Mouse (Mus musculus): Measurements from ENCODE around the gene Rab13. TPM values are rescaled to one million over a fixed set of nuclear protein-coding genes. Genes with fewer than 3 reads are reported as not detected.

Gene Rab13
- polyA plus RNA-seq, 1 experiment from 2014 or later: 21.1 TPM

- Histone ChIP-seq H3K27me3 (ENCODE audit: control insufficient read depth, insufficient read depth, low read length) (no peaks in the 10 kb centered on the region), H3K9me3 (replicated peaks; ENCODE audit: control insufficient read depth, low read length) (no peaks in the 10 kb centered on the region), H3K27ac (ENCODE audit: low read length) (peak overlapping the region; percentile 85), H3K4me3 (ENCODE audit: low read length) (peak overlapping the region; percentile 64), H3K36me3 (ENCODE audit: control insufficient read depth, insufficient read depth) (peaks cover 10% of the 10 kb centered on the region), H3K9ac (ENCODE audit: low read length) (peak overlapping the region; percentile 80), H3K4me2 (ENCODE audit: low read depth, low read length) (peak overlapping the region; percentile 78), H3K4me1 (ENCODE audit: control insufficient read depth, insufficient read depth, low read length) (peaks cover 5% of the 10 kb centered on the region; the same call in 1 of the 2 replicates)
- peak; percentile 86 for ATAC-seq (replicated peaks; ENCODE audit: extremely low read depth, insufficient read depth, low FRiP score)
- WGBS: 0% methylated on average over 15 of the region's 20 CpGs
Measured at GRCm38 (mm10) chr3:90220531-90220951, 7.0 kb downstream of the Rab13 start.

- H3K4me2 ChIP-seq (ENCODE audit: low read depth, low read length): peak overlapping the region; percentile 78
- ATAC-seq (replicated peaks; ENCODE audit: extremely low read depth, insufficient read depth, low FRiP score): no peak
- no peaks in the 10 kb centered on the region for H3K9me3 ChIP-seq (replicated peaks; ENCODE audit: control insufficient read depth, low read length)
- H3K36me3 ChIP-seq (ENCODE audit: control insufficient read depth, insufficient read depth): peaks cover 14% of the 10 kb centered on the region
- H3K9ac ChIP-seq (ENCODE audit: low read length): peak overlapping the region; percentile 80
- H3K4me1 ChIP-seq (ENCODE audit: control insufficient read depth, insufficient read depth, low read length): peaks cover 5% of the 10 kb centered on the region; the same call in 1 of the 2 replicates
- H3K27me3 ChIP-seq (ENCODE audit: control insufficient read depth, insufficient read depth, low read length): no peaks in the 10 kb centered on the region
- H3K4me3 ChIP-seq (ENCODE audit: low read length): peak overlapping the region; percentile 64
- H3K27ac ChIP-seq (ENCODE audit: low read length): no peak overlapping the region; the same call in 1 of the 2 replicates
- WGBS: 15% methylated on average over 5 of the region's 5 CpGs
Measured at GRCm38 (mm10) chr3:90221123-90221522, 7.6 kb downstream of the Rab13 start.

- Histone ChIP-seq H3K27ac (ENCODE audit: low read length) (no peak overlapping the region), H3K4me1 (ENCODE audit: control insufficient read depth, insufficient read depth, low read length) (peaks cover 5% of the 10 kb centered on the region; the same call in 1 of the 2 replicates), H3K9me3 (replicated peaks; ENCODE audit: control insufficient read depth, low read length) (no peaks in the 10 kb centered on the region), H3K4me3 (ENCODE audit: low read length) (no peak overlapping the region), H3K36me3 (ENCODE audit: control insufficient read depth, insufficient read depth) (peaks cover 14% of the 10 kb centered on the region), H3K4me2 (ENCODE audit: low read depth, low read length) (no peak overlapping the region), H3K27me3 (ENCODE audit: control insufficient read depth, insufficient read depth, low read length) (no peaks in the 10 kb centered on the region), H3K9ac (ENCODE audit: low read length) (no peak overlapping the region)
- 84% methylated on average over 4 of the region's 4 CpGs for WGBS
- ATAC-seq (replicated peaks; ENCODE audit: extremely low read depth, insufficient read depth, low FRiP score): no peak
Measured at GRCm38 (mm10) chr3:90222455-90222854, 9.0 kb downstream of the Rab13 start.

DNA sequence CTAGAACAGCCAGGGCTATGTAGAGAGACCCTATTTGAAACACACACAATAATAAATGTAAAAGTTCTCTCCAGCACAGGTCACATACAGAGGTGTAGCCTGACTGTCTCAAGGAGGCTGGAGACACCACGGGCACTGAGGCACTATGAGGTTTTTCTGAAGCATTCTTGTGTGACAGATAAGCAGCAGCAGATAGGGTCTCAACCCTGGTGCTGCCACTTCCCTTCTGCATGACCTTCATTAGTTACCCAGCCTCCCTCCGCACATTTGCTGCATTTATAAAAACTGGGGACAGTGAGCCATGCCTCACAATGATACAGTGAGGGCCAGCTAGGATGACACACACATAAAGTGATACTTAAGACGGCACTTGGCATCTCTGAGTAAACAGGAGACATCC, 9.4 kb downstream of the Rab13 start:
- H3K27me3 ChIP-seq (ENCODE audit: control insufficient read depth, insufficient read depth, low read length): no peaks in the 10 kb centered on the region
- no peak overlapping the region for H3K9ac ChIP-seq (ENCODE audit: low read length)
- H3K4me3 ChIP-seq (ENCODE audit: low read length): no peak overlapping the region
- peaks cover 5% of the 10 kb centered on the region; the same call in 1 of the 2 replicates for H3K4me1 ChIP-seq (ENCODE audit: control insufficient read depth, insufficient read depth, low read length)
- H3K9me3 ChIP-seq (replicated peaks; ENCODE audit: control insufficient read depth, low read length): no peaks in the 10 kb centered on the region
- H3K27ac ChIP-seq (ENCODE audit: low read length): no peak overlapping the region
- 51% methylated on average over 3 of the region's 3 CpGs for WGBS
- peaks cover 14% of the 10 kb centered on the region for H3K36me3 ChIP-seq (ENCODE audit: control insufficient read depth, insufficient read depth)
- ATAC-seq (replicated peaks; ENCODE audit: extremely low read depth, insufficient read depth, low FRiP score): no peak
- no peak overlapping the region for H3K4me2 ChIP-seq (ENCODE audit: low read depth, low read length)

- 82% methylated on average over 10 of the region's 10 CpGs for WGBS
Measured at GRCm38 (mm10) chr3:90224331-90224730, 10.8 kb downstream of the Rab13 start.

DNA sequence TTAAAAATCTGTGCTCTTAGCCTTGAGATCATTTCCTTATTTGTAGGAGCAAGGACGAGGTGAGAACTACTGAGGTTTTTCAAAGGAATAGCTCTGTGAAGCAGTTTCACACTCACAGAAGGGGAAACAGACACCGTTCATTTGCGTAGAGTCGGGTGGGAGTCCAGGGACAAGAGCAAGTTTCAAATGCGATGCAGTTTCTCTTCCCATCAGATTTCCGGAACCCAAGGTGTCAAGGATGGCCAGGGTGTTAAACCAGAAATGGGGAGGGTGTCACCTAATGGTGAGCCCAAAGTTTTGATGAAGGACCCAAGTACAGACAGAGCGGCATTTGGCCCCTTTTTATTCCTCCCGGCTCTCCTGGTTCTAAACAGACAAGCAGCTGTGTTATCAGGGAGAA, 17.6 kb downstream of the Rab13 start:
- Histone ChIP-seq H3K4me3 (ENCODE audit: low read length) (peak overlapping the region; percentile 70), H3K4me1 (ENCODE audit: control insufficient read depth, insufficient read depth, low read length) (peaks cover 4% of the 10 kb centered on the region; the same call in 1 of the 2 replicates), H3K4me2 (ENCODE audit: low read depth, low read length) (peak overlapping the region; percentile 81), H3K36me3 (ENCODE audit: control insufficient read depth, insufficient read depth) (peaks cover 19% of the 10 kb centered on the region), H3K9me3 (replicated peaks; ENCODE audit: control insufficient read depth, low read length) (no peaks in the 10 kb centered on the region), H3K27ac (ENCODE audit: low read length) (peak overlapping the region; percentile 89), H3K9ac (ENCODE audit: low read length) (peak overlapping the region; percentile 85), H3K27me3 (ENCODE audit: control insufficient read depth, insufficient read depth, low read length) (no peaks in the 10 kb centered on the region)
- ATAC-seq (replicated peaks; ENCODE audit: extremely low read depth, insufficient read depth, low FRiP score): no peak
- WGBS: 9% methylated on average over 8 of the region's 8 CpGs

More at GRCm38 (mm10) chr3:90224331-90224730, 10.8 kb downstream of the Rab13 start:
- no peaks in the 10 kb centered on the region for H3K27me3 ChIP-seq (ENCODE audit: control insufficient read depth, insufficient read depth, low read length)
- no peak overlapping the region for H3K9ac ChIP-seq (ENCODE audit: low read length)
- H3K4me1 ChIP-seq (ENCODE audit: control insufficient read depth, insufficient read depth, low read length): peaks cover 5% of the 10 kb centered on the region; the same call in 1 of the 2 replicates
- H3K4me3 ChIP-seq (ENCODE audit: low read length): no peak overlapping the region
- no peak overlapping the region for H3K27ac ChIP-seq (ENCODE audit: low read length)
- no peak overlapping the region for H3K4me2 ChIP-seq (ENCODE audit: low read depth, low read length)
- H3K36me3 ChIP-seq (ENCODE audit: control insufficient read depth, insufficient read depth): peaks cover 14% of the 10 kb centered on the region
- ATAC-seq (replicated peaks; ENCODE audit: extremely low read depth, insufficient read depth, low FRiP score): no peak
- no peaks in the 10 kb centered on the region for H3K9me3 ChIP-seq (replicated peaks; ENCODE audit: control insufficient read depth, low read length)

- whole genome bisulfite sequencing: under 1% methylated on average over 61 of the region's 61 CpGs
- peak within 1 kb of the TSS; percentile 81 for H3K4me2 ChIP-seq (ENCODE audit: low read depth, low read length)
- peaks cover 4% of the 10 kb centered on the region; the same call in 1 of the 2 replicates for H3K4me1 ChIP-seq (ENCODE audit: control insufficient read depth, insufficient read depth, low read length)
- H3K36me3 ChIP-seq (ENCODE audit: control insufficient read depth, insufficient read depth): peaks cover 22% of the 10 kb centered on the region
- peak within 1 kb of the TSS; percentile 70 for H3K4me3 ChIP-seq (ENCODE audit: low read length)
- H3K9me3 ChIP-seq (replicated peaks; ENCODE audit: control insufficient read depth, low read length): no peaks in the 10 kb centered on the region
- peak; percentile 96 for ATAC-seq (replicated peaks; ENCODE audit: extremely low read depth, insufficient read depth, low FRiP score)
- no peaks in the 10 kb centered on the region for H3K27me3 ChIP-seq (ENCODE audit: control insufficient read depth, insufficient read depth, low read length)
- peak within 1 kb of the TSS; percentile 89 for H3K27ac ChIP-seq (ENCODE audit: low read length)
- peak within 1 kb of the TSS; percentile 85 for H3K9ac ChIP-seq (ENCODE audit: low read length)
Measured at GRCm38 (mm10) chr3:90231507-90232333, 18.2 kb downstream of the Rab13 start, which contains the start of gene Jtb. Gene Jtb (plus strand): TSS chr3:90231597.

GRCm38 (mm10) chr3:90241251-90241650, 27.8 kb downstream of the Rab13 start:
- Histone ChIP-seq H3K4me2 (ENCODE audit: low read depth, low read length) (no peak overlapping the region), H3K36me3 (ENCODE audit: control insufficient read depth, insufficient read depth) (peaks cover 5% of the 10 kb centered on the region; the same call in 1 of the 2 replicates), H3K4me1 (ENCODE audit: control insufficient read depth, insufficient read depth, low read length) (peaks cover 10% of the 10 kb centered on the region), H3K9ac (ENCODE audit: low read length) (no peak overlapping the region), H3K4me3 (ENCODE audit: low read length) (no peak overlapping the region), H3K27ac (ENCODE audit: low read length) (no peak overlapping the region), H3K9me3 (replicated peaks; ENCODE audit: control insufficient read depth, low read length) (no peaks in the 10 kb centered on the region), H3K27me3 (ENCODE audit: control insufficient read depth, insufficient read depth, low read length) (no peaks in the 10 kb centered on the region)
- no peak for ATAC-seq (replicated peaks; ENCODE audit: extremely low read depth, insufficient read depth, low FRiP score)
- WGBS: 81% methylated on average over 2 of the region's 2 CpGs

Measured in heart, embryonic 16.5 days (tissue).